Mouse (Mus musculus) megakaryocyte, embryonic 14.5 days (primary cell): ENCODE data around the gene B3gntl1. TPM values are rescaled to one million over a fixed set of nuclear protein-coding genes. Genes with fewer than 3 reads are reported as not detected.

Experiments
- H3K27me3 ChIP-seq: replicated peaks from 2 replicates; pipeline ENCODE3; 2012; ENCODE audit warnings: inconsistent platforms
- H3K36me3 ChIP-seq: replicated peaks from 2 replicates; pipeline ENCODE3; 2012; ENCODE audit warnings: low read length, inconsistent platforms, mixed read lengths
- H3K4me1 ChIP-seq: 2 replicates; pipeline ENCODE4 v1.6.1; 2012; ENCODE audit warnings: inconsistent platforms
- H3K4me3 ChIP-seq: replicated peaks from 2 replicates; pipeline ENCODE3; 2012; ENCODE audit warnings: moderate library complexity, mild to moderate bottlenecking, inconsistent platforms
- H3K9me3 ChIP-seq: 2 replicates; pipeline ENCODE4 v1.6.1; 2012; ENCODE audit warnings: inconsistent platforms
- FLI1 ChIP-seq: IDR thresholded peaks from 2 replicates; pipeline ENCODE4 v1.6.1; 2012; ENCODE audit warnings: low read length, inconsistent platforms, mixed read lengths
- GATA1 ChIP-seq: IDR thresholded peaks from 3 replicates; pipeline ENCODE4 v1.6.1; 2012; ENCODE audit warnings: mixed read lengths, low read length, inconsistent platforms, borderline replicate concordance
- polyA plus RNA-seq: library from polyadenylated mRNA; stranded (reverse); fragments of >175 nt; gene quantifications from 2 replicates; pipeline ENCODE4 v1.2.3, GENCODE M21; 2012; ENCODE audit warnings: low replicate concordance; ENCODE audit not compliant: insufficient read depth

Gene B3gntl1
- polyA plus RNA-seq, 1 experiment, result 0.60 TPM

GRCm38 (mm10) chr11:121703619-121704215, 30.8 kb upstream of the B3gntl1 start:
- Histone ChIP-seq H3K27me3 (peaks cover 38% of the 10 kb centered on the region), H3K4me1 (peaks cover 64% of the 10 kb centered on the region), H3K9me3 (no peaks in the 10 kb centered on the region), H3K4me3 (peak overlapping the region; percentile 97), H3K36me3 (peaks cover 14% of the 10 kb centered on the region)
- no peak for TF ChIP-seq GATA1
- no peak for TF ChIP-seq FLI1

GRCm38 (mm10) chr11:121702895-121703618, 30.1 kb upstream of the B3gntl1 start:
- H3K27me3 ChIP-seq, result peaks cover 38% of the 10 kb centered on the region

GRCm38 (mm10) chr11:121702111-121702894, 29.4 kb upstream of the B3gntl1 start:
- H3K4me1 ChIP-seq, result peaks cover 70% of the 10 kb centered on the region
- H3K27me3 ChIP-seq, result peaks cover 31% of the 10 kb centered on the region
- H3K4me3 ChIP-seq, result peak overlapping the region; percentile 97

More at GRCm38 (mm10) chr11:121702895-121703618, 30.1 kb upstream of the B3gntl1 start:
- Histone ChIP-seq H3K36me3 (peaks cover 8% of the 10 kb centered on the region), H3K4me3 (peak overlapping the region; percentile 97), H3K4me1 (peaks cover 70% of the 10 kb centered on the region), H3K9me3 (no peaks in the 10 kb centered on the region)
- TF ChIP-seq GATA1, result no peak
- TF ChIP-seq FLI1, result no peak

GRCm38 (mm10) chr11:121701244-121701643, 28.3 kb upstream of the B3gntl1 start, which contains the start of gene Metrnl:
TSS of gene Metrnl (plus strand) at chr11:121701544.
- Histone ChIP-seq H3K4me1 (peaks cover 66% of the 10 kb centered on the region), H3K36me3 (no peaks in the 10 kb centered on the region), H3K4me3 (peak within 1 kb of the TSS; percentile 97), H3K27me3 (peaks cover 31% of the 10 kb centered on the region), H3K9me3 (no peaks in the 10 kb centered on the region)
- TF ChIP-seq FLI1 (no peak), GATA1 (no peak)

More at GRCm38 (mm10) chr11:121702111-121702894, 29.4 kb upstream of the B3gntl1 start:
- no peaks in the 10 kb centered on the region for H3K9me3 ChIP-seq
- H3K36me3 ChIP-seq, result no peaks in the 10 kb centered on the region
- TF ChIP-seq FLI1 (no peak), GATA1 (no peak)

GRCm38 (mm10) chr11:121698381-121698955, 25.5 kb upstream of the B3gntl1 start:
- Histone ChIP-seq H3K4me1 (peaks cover 54% of the 10 kb centered on the region), H3K4me3 (no peak overlapping the region), H3K9me3 (no peaks in the 10 kb centered on the region), H3K36me3 (no peaks in the 10 kb centered on the region), H3K27me3 (peaks cover 16% of the 10 kb centered on the region)
- TF ChIP-seq FLI1, result no peak
- TF ChIP-seq GATA1, result no peak

- Histone ChIP-seq H3K4me1 (peaks cover 42% of the 10 kb centered on the region), H3K27me3 (peaks cover 5% of the 10 kb centered on the region), H3K4me3 (no peak overlapping the region), H3K36me3 (no peaks in the 10 kb centered on the region), H3K9me3 (no peaks in the 10 kb centered on the region)
- TF ChIP-seq GATA1 (no peak), FLI1 (no peak)
Observed at GRCm38 (mm10) chr11:121697271-121697670, 24.3 kb upstream of the B3gntl1 start.

GRCm38 (mm10) chr11:121695304-121696064, 22.5 kb upstream of the B3gntl1 start:
- Histone ChIP-seq H3K36me3 (no peaks in the 10 kb centered on the region), H3K4me3 (no peak overlapping the region), H3K9me3 (no peaks in the 10 kb centered on the region), H3K27me3 (no peaks in the 10 kb centered on the region), H3K4me1 (peaks cover 50% of the 10 kb centered on the region)
- TF ChIP-seq GATA1 (no peak), FLI1 (no peak)

GRCm38 (mm10) chr11:121688024-121688423, 15.1 kb upstream of the B3gntl1 start:
- TF ChIP-seq FLI1 (no peak), GATA1 (no peak)
- Histone ChIP-seq H3K4me1 (peaks cover 83% of the 10 kb centered on the region), H3K4me3 (no peak overlapping the region), H3K36me3 (no peaks in the 10 kb centered on the region), H3K9me3 (no peaks in the 10 kb centered on the region), H3K27me3 (no peaks in the 10 kb centered on the region)

- Histone ChIP-seq H3K27me3 (no peaks in the 10 kb centered on the region), H3K9me3 (no peaks in the 10 kb centered on the region), H3K4me3 (peak overlapping the region; percentile 12), H3K4me1 (peaks cover 94% of the 10 kb centered on the region), H3K36me3 (no peaks in the 10 kb centered on the region)
- TF ChIP-seq FLI1, result no peak
- no peak for TF ChIP-seq GATA1
Observed at GRCm38 (mm10) chr11:121686674-121687073, 13.7 kb upstream of the B3gntl1 start.
